Mouse (Mus musculus) layer of hippocampus, adult 9-10 months (tissue): ENCODE measurements at regions not wholly inside any gene's neighbourhood (a gene's known extent, or its start where the extent isn't known, plus 50 kb on each side); places are given as distances from the start of the nearest gene placed in this dataset.

Source experiments
- DNase-seq: peaks from one replicate; pipeline ENCODE4 v3.0.0; 2022; ENCODE audit warnings: low spot score

DNA sequence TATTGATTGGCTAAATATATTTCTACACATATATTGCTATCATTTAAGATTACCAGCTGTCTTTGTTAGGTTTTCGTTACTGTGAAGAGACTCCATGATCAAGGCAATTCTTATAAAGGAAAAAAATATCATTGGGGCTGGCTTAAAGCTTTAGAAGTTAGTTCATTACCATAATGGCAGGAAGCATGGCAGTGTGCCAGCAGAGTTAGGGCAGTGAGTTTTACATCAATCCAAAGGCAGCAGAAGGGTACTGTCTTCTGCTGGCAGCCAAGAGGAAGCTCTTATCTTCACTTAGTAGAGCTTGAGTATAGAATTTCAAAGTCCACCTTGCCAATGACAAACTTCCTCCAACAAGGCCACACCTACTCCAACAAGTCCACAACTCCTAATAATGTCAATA lies 1744.6 kb upstream of the Adgrl3 start:
- DNase-seq: no peak

DNA sequence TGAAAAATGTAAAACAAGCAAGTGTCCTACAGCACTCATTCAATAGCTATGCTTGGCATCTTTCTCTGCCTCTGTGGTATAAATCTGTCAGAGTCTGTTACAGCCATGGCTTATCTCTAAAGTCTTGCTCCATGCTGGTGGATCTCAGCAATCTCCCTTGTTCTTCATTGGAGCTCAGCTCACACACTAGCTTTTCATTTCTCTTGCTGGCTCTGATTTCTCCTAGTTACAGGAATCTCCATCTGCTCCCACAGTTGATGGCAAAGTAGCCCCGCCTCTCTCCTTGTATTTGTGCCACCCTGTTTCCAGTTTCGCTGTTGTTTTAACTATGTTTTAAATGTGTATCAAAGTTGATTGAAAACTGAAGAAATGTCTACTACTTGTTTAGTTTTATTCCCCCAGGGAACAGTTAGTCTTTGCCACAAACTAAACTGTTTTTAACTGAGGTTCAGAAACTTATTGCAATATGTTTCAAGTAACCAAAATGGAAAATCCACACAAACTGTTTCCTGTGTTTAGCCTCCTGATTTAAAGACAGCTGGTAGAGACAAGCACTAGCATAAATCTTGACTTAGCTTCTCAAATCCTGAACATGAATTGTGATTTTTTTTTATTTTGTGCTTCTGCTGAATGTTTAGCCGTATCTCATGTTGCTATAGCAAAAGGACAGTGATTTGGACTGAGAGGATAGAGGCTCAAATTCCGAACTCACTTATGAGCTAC lies 1719.8 kb upstream of the Adgrl3 start:
- peak; percentile 0 for DNase-seq

DNA sequence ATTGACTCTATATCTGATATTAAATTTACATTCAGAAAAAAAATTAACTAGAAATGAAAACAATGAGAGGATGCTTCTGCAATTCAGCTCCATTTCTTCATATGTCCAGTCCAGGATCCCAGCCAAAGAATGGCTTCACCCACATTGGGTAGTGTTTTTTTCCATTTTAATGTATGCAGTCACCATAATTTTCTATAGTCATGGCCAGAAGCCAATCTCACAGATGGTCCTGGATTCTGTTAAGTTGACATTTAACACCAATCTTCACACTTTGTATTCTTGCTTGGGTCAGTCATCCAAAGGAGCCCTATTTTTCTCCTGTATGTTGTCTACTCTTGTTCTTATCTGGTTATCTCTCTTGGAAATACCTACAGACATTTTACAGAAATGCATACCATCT lies 1713.8 kb upstream of the Adgrl3 start:
- no peak for DNase-seq
